Mouse (Mus musculus): ENCODE results near the gene Nhlrc3.

The Nhlrc3 gene

DNA sequence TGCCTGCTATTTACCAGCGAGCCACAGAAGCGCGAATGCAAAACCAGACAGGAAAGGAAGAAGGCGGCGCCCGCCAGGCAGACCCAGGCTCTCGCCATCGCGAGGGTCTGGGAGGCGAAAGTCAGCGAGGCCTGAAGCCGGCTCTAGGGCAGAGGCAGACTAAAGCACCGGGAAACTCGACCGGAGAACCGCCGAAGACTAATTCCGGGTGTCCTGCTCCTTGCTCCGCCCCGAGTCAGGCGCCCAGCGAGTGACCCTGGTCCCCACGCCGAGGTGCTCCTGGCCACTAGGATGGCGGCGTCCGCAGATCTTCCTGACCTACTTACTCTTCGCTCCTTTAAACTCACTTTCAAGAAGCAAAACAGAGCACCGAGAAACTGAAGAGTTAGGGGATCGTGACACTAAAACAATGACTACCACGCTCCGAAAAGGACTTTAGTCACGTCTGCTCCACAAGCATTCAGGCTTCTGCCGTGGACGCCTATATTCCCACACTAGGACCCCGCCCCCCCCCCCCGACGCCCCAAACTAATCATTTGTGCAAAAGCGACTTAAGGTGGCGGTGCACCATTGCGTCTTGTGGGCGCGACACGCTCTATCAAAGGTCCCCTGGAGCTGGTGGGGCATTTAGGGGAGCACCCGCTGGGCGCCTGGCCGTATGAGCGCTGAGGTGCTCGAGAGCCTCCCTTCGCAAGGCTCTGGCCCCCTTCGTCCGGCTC lies at the start of gene Nhlrc3, which contains the start of gene Proser1:
Gene Nhlrc3 (minus strand): TSS at position 287 of the 719 bp plus-strand sequence.
Gene Proser1 (plus strand): TSS at position 621 of the 719 bp plus-strand sequence.
- DNase-seq (ENCODE audit: low spot score in 2 of 2): peak; percentile 94 to 95

GRCm38 (mm10) chr3:53502428-53502827 lies 39.3 kb upstream of the Nhlrc3 start:
- no peak for DNase-seq (ENCODE audit: low spot score in 2 of 2)

DNA sequence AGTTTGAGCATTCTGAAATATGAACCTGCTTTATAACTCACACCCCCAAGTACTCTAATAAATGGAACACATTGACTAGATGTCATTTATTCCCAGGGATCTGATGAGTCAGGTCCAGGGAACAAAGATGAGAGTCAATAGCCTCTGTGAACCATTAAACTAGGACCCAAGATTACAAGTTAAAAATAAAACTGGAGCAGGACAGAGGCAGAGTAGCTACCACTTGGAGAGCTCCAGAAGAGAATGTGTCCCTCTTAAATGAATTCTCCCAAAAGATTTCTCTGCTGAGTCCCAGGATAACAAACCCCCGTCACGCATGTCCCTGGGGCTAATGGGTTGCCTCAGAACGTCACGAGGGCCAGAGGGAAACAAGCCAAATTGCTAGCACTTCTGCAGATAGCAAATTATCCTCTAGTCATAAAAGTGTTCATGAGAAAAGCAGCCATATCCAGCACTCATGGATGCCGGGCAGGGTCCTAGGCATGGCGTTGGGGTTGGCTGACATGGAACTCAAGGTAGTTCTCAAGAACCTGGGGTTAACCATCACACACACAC lies 35.3 kb upstream of the Nhlrc3 start:
- DNase-seq (ENCODE audit: low spot score in 2 of 2): no peak

DNA sequence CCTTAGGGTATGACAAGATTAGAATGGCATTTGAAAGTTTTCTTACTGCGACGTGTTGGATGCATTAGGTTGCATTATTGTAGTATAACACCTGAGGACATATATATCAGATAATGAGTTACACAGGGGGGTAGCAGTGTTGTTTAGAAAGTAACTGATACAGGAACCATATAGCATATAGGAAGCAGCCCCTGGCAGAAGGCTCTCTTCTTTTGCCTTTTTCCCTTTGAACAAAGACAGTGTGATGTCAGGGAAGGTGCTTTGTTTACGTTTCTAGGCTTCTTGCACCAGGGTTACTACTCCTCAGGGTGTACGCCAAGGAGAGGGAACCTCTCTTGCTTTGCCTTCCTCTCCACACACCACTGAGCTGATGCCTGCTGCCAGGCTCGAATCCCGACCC lies 25.2 kb upstream of the Nhlrc3 start, which contains the start of gene Stoml3:
Gene Stoml3 (plus strand): TSS at position 301 of the 400 bp plus-strand sequence.
- DNase-seq (ENCODE audit: low spot score in 2 of 2): no peak

GRCm38 (mm10) chr3:53486996-53487576 lies 24.0 kb upstream of the Nhlrc3 start:
- DNase-seq (ENCODE audit: low spot score in 2 of 2): no peak

GRCm38 (mm10) chr3:53486561-53486960 lies 23.4 kb upstream of the Nhlrc3 start:
- no peak for DNase-seq (ENCODE audit: low spot score in 2 of 2)

GRCm38 (mm10) chr3:53483414-53484059 lies 20.4 kb upstream of the Nhlrc3 start:
- no peak for DNase-seq (ENCODE audit: low spot score in 2 of 2)

DNA sequence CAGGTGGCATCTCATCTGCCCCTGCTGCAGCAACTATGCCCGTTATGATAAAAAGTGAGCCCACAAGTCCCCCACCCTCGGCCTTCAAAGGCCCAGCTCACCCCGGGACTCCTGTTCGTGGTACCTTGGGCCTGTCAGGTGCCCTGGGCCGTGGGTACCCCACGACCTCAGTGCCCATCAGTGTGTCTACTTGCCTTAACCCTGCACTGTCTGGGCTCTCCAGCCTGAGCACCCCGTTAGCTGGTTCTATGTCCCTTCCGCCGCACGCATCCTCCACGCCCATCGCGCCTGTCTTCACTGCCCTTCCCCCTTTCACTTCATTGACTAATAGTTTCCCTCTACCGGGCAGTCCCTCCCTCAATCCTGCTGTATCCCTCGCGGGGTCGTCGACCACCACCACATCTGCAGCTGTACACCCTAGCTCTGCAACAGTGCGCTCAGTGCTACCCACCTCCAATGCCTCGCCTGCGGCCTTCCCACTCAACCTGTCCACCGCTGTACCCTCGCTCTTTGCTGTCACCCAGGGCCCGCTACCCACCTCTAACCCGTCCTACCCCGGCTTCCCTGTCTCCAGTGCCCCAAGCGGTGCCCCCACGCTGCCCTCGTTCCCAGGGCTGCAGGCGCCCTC lies 15.4 kb upstream of the Nhlrc3 start:
- no peak for DNase-seq (ENCODE audit: low spot score in 2 of 2)

DNA sequence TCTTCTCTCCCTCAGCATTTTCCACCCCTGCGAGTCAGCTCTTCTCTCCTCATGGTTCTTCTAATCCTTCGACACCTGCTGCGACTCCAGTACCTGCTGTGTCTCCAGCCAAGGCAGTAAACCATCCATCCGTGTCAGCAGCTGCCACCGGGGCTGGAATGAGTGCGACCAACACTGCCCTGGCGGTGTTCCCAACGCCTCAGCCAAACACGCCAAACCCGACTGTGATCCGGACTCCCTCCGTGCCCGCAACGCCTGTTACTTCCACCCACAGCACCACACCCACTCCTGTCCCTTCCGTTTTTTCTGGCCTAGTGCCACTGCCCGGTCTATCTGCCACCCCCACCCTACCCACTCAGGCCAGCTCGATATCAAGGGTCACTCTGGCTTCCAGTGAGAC lies 14.3 kb upstream of the Nhlrc3 start:
- no peak for DNase-seq (ENCODE audit: low spot score in 2 of 2)

DNA sequence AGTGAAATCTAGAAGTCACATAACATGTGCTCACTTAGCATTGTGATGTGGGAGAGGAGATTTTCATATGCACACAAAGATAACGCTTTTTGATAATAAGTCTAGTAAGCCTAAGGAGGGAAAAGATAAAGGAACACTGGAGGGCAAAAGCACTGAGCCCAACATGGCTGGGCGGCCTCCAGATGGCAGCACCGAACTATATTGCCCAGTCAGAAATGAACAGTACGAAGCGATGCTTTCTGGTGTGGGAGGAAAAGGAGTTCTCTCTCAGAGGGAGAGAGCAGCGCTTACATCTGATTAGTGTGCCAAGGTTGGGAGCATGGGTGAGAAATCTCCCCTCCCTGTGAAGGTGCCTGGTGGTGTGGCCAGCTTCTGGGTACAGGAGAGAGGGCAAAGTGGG lies 12.8 kb upstream of the Nhlrc3 start:
- DNase-seq (ENCODE audit: low spot score in 2 of 2): no peak

DNA sequence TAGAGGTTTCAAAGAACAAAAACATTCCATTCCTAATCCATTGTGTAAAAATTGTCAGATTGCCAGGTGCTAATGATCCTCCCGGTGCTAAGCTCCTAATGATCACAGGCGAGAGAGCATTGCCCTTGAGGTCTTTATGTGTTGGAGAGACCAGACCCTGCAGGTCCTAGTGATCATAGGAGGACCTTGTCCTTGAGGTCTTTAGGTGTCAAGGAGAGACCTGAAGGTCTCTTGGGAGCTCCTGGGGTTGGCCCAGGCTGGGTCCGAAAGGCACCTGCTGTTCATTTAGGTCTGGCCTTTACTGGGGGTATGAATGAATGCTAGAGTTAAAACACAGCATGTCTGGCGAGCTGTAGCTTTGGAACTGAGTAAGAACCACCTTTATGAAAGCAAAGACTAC lies 11.0 kb upstream of the Nhlrc3 start:
- DNase-seq (ENCODE audit: low spot score in 2 of 2): no peak

DNA sequence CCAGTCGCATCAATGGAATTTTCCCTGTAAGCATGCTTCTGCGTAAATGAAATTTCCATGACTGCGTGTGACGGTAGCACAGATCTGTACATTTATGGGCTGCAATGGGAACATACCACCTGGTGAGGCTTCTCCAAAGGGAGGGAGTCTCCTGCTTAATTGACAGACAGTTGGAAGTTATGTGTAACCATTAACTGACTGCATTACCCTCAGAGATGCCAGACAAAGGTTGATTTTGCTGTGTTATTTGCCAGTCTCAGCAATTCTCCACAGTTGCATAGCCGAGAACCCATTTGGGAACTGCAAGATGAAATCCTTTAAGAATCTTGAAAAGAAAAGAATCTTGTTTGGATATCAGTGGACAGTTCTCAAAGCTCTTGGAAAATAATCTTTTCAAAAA lies 8.9 kb upstream of the Nhlrc3 start:
- DNase-seq (ENCODE audit: low spot score in 2 of 2): no peak

GRCm38 (mm10) chr3:53469650-53470049 lies 6.5 kb upstream of the Nhlrc3 start:
- no peak for DNase-seq (ENCODE audit: low spot score in 2 of 2)

GRCm38 (mm10) chr3:53467356-53467755 lies 4.2 kb upstream of the Nhlrc3 start:
- no peak for DNase-seq (ENCODE audit: low spot score in 2 of 2)

DNA sequence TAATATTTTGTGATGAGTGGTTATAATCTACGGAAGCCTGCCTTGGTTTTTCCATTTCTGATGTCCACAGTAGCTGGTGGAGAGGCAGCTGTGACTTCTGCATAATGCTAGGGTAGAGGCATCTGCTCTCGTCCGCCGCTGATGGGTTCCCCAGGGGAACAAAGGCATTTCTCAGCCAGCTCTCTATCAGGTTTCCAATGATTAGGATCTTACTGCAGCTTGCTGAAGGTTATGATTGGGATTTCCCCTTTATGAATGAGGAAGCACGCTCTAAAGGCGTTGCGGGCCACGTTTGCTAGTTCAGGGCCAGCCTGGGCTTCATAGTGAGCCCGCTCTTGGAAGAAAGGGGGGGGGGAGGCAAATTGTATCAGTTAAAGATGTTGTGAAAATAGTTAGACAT lies 3.3 kb upstream of the Nhlrc3 start:
- DNase-seq (ENCODE audit: low spot score in 2 of 2): no peak

GRCm38 (mm10) chr3:53465330-53465729 lies 2.2 kb upstream of the Nhlrc3 start:
- no peak for DNase-seq (ENCODE audit: low spot score in 2 of 2)

- DNase-seq (ENCODE audit: low spot score in 2 of 2): no peak
Observed at GRCm38 (mm10) chr3:53464146-53464698, 1.1 kb upstream of the Nhlrc3 start.

GRCm38 (mm10) chr3:53463765-53464114 lies 608 bp upstream of the Nhlrc3 start:
- no peak for DNase-seq (ENCODE audit: low spot score in 2 of 2)

GRCm38 (mm10) chr3:53462701-53463045 lies 459 bp downstream of the Nhlrc3 start:
- peak in 1 of 2 experiments; percentile 9 for DNase-seq (ENCODE audit: low spot score in 2 of 2)

DNA sequence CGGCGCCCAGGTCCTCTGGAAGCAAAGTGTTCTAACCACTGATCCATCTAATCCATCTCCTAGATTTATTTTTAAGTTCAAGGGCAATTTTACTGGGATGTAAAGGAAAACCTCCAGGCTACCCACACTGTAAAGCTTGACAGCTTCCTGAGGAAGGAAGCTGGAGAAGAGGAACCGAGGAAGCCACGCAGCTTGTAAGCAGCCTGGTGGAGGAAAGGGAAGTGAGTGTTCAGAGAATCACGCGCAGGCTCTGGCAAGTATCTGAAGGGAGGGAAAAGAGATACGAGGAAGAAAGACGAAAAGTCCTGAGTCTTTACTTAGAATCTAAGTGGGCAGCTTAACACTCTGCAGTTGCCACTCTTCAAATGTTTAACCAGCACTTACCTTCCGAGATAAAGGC lies 3.0 kb downstream of the Nhlrc3 start:
- no peak for DNase-seq (ENCODE audit: low spot score in 2 of 2)

GRCm38 (mm10) chr3:53457750-53458149 lies 5.4 kb downstream of the Nhlrc3 start:
- no peak for DNase-seq (ENCODE audit: low spot score in 2 of 2)

GRCm38 (mm10) chr3:53454984-53455383 lies 8.1 kb downstream of the Nhlrc3 start:
- no peak for DNase-seq (ENCODE audit: low spot score in 2 of 2)
